Mouse (Mus musculus): ENCODE measurements around the gene Pgpep1. TPM values are rescaled to one million over a fixed set of nuclear protein-coding genes. Genes with fewer than 3 reads are reported as not detected.

Gene Pgpep1
- polyA plus RNA-seq, 1 experiment from 2014 or later = 68.2 TPM

DNA sequence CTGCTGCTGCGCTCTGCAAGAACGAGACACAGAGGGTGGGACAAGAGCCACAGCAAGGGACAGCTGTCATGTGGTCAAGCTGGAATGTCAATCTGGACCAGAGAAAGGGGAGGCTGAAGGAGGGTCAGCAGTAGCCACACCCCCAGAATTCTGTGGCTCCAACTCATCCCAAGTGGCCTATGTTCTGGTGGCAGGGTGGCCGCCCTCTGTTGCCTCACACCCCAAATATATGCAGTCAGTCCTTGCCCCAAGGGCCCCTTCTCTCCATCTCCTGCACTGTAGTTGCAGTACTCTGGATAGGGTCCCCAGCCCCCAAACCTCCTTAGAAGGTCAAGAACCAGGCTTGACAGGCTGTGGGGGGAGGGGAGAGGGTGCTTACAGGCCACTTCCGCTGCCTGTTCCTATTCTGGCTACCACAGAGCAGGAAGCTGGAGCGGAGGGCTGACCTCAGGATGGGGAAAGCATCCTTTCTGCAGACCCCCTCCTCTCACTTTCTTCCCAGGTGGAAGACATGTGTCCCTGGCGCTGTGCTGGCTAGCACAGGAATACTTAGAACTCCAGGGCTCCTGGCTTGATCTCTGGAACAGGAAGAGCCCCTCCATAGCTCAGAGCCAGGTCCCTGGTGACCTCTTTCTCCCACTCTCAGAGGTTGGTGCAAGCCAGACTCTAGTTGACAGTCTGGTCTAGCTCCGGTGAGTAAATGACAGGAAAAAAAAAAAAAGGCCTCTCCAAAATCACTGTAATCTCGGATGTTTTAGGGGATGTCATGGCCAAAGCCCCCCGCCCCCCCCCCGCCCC, 59.5 kb downstream of the Pgpep1 start:
- no peak for ATAC-seq (ENCODE audit: low FRiP score, low read depth)
- Histone ChIP-seq H3K27ac (peak overlapping the region; percentile 64), H3K27me3 (no peaks in the 10 kb centered on the region), H3K36me3 (peaks cover 48% of the 10 kb centered on the region), H3K9ac (peak overlapping the region; percentile 20; the same call in 1 of the 2 replicates), H3K9me3 (peaks cover 5% of the 10 kb centered on the region; the same call in 1 of the 2 replicates), H3K4me2 (replicated peaks) (peak overlapping the region; percentile 58), H3K4me3 (peak overlapping the region; percentile 20), H3K4me1 (peaks cover 57% of the 10 kb centered on the region)
- 21% methylated on average over 10 of the region's 10 CpGs for WGBS

DNA sequence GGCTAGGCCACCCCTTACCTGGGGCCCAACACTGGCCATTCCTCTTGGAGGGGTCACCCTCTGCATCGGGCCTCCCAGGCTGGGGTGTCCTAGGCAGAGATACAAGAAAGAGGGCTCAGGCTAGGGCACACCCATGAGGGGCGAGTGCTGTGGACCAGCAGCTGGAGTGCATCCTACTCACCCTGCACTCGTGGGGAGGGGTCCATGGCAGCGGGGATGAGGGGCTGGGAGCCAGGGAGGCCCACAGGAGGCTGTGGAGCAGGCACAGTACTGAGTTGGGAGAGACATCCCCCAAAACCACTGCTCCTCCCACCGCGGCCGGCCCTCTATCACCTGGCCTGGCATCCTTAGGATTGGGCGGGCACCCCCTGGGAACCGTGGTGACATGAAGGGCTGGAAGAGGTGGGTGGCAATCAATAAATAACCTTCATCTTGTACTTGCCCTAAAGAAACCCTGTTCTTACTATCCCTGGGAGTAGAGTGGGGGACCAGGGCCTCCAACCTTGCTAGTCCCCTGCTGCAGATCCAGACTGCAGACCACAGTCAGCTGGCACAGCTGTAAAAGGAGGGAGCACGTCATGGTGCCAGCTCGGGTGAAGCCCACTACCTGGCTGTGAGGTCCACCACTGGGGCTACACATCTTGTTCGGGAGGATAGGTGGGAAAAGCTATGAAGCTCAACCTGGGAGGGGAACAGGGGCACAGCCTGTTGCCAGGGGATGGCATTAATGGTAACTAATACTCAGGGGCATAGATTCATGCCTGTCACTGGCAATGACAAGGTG, 60.5 kb downstream of the Pgpep1 start:
- H3K4me1 ChIP-seq = peaks cover 67% of the 10 kb centered on the region

DNA sequence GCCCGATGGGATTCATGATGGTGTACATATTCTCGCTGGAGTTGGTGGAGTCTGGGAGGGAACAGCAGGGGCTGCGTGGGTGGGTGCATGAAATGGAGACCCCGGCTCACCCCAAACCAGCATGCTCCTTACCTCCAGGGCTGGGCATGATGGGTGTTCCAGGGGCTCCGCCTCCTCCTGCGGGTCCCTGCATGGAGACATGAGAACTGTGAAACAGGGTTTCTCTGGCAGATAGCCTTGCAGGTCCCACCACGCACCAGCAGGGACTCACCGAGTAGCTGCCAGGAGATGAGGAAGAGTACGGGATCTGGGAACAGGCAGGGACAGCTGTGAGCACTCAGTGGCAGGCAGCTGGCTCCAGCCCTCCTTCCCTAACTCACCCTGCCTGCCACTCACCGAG, 61.5 kb downstream of the Pgpep1 start:
- peak overlapping the region; percentile 89 for H3K4me2 ChIP-seq (replicated peaks)
- no peaks in the 10 kb centered on the region for H3K27me3 ChIP-seq
- WGBS = 16% methylated on average over 10 of the region's 10 CpGs
- H3K4me1 ChIP-seq = peaks cover 69% of the 10 kb centered on the region
- H3K27ac ChIP-seq = peak overlapping the region; percentile 49; the same call in 1 of the 2 replicates
- H3K4me3 ChIP-seq = peak overlapping the region; percentile 57
- peaks cover 5% of the 10 kb centered on the region; the same call in 1 of the 2 replicates for H3K9me3 ChIP-seq
- H3K9ac ChIP-seq = peak overlapping the region; percentile 85
- ATAC-seq (ENCODE audit: low FRiP score, low read depth) = no peak
- peaks cover 46% of the 10 kb centered on the region for H3K36me3 ChIP-seq

More for the DNA sequence above, 60.5 kb downstream of the Pgpep1 start:
- 78% methylated on average over 12 of the region's 12 CpGs for WGBS
- H3K36me3 ChIP-seq = peaks cover 49% of the 10 kb centered on the region
- ATAC-seq (ENCODE audit: low FRiP score, low read depth) = no peak
- H3K9me3 ChIP-seq = peaks cover 5% of the 10 kb centered on the region; the same call in 1 of the 2 replicates
- peak overlapping the region; percentile 64; the same call in 1 of the 2 replicates for H3K27ac ChIP-seq
- H3K9ac ChIP-seq = 0 out of 2 replicates have a peak overlapping the region, but pooled peaks have one; percentile 85
- H3K27me3 ChIP-seq = no peaks in the 10 kb centered on the region
- no peak overlapping the region for H3K4me2 ChIP-seq (replicated peaks)
- H3K4me3 ChIP-seq = no peak overlapping the region

DNA sequence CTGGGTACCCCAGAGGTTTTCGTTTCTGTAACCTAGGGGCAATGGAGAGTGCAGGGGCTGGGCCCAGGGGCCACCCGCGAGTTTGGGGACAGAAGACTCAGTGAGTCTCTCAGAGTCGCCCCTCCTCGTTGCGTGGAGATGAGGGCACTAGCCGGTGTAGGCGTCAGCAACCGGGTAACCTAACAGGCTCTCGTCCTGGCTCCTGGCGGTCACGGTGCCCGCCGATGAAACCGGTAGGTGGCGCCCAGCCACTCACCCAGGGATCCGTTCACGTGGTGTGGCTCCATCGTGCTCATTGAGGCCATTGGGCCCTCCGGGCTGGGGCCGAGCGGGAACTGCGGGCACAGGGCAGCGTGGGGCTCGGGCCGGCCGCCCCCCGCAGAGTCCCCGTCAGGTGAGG, 61.9 kb downstream of the Pgpep1 start:
- peaks cover 46% of the 10 kb centered on the region for H3K36me3 ChIP-seq
- WGBS = 2% methylated on average over 29 of the region's 29 CpGs
- H3K27ac ChIP-seq = peak overlapping the region; percentile 55; the same call in 1 of the 2 replicates
- H3K4me2 ChIP-seq (replicated peaks) = peak overlapping the region; percentile 89
- 0 out of 2 replicates have a peak, but pooled peaks have one; percentile 6 for ATAC-seq (ENCODE audit: low FRiP score, low read depth)
- peaks cover 74% of the 10 kb centered on the region for H3K4me1 ChIP-seq
- H3K9me3 ChIP-seq = peaks cover 5% of the 10 kb centered on the region; the same call in 1 of the 2 replicates
- peak overlapping the region; percentile 85 for H3K9ac ChIP-seq
- H3K4me3 ChIP-seq = peak overlapping the region; percentile 57
- H3K27me3 ChIP-seq = no peaks in the 10 kb centered on the region

DNA sequence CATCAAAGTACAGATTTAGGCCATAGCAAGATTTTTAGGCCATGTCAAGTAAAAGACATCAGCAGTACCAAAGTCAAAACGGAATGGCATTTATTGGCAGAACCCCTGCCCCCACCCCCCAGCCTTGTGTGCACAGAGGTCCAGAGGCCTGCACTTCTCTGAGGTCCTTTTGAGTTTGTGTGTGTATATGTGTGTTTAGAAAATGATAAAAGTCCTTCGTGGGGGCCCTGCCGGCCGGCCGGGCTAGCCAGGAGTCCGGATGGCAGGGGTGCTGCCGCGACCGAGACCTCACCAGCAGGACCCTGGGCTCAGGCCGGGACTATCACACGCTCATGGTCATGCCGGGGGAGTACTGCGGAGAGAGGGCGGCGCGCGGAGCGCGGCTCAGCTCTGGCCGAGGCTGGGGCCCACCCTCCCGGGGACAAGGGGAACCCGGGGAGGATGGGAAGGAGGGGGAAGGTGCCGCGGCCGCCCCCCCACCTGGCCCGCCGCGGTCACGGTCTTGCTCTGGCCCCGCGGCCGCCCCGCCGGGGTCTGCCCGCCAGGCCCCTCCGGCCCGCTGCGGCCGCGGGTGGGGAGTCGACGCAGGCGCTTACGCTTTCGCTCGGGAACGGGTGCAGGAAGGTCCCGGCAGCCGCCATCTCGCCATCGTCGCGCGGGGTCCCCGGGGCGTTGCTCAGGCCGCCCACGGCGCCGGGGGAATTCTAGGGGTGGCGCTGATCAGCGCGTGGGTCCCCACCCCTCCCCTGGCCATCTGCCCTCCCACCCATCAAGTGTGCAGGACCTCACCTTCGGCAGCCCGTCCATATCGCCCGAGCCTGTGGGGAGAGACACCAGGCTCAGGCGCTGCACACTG, 62.5 kb downstream of the Pgpep1 start:
- no peak for ATAC-seq (ENCODE audit: low FRiP score, low read depth)
- Histone ChIP-seq H3K4me3 (peak overlapping the region; percentile 57), H3K27ac (peak overlapping the region; percentile 55; the same call in 1 of the 2 replicates), H3K4me1 (peaks cover 80% of the 10 kb centered on the region), H3K4me2 (replicated peaks) (peak overlapping the region; percentile 89), H3K27me3 (no peaks in the 10 kb centered on the region), H3K36me3 (peaks cover 40% of the 10 kb centered on the region), H3K9me3 (peaks cover 5% of the 10 kb centered on the region; the same call in 1 of the 2 replicates), H3K9ac (peak overlapping the region; percentile 85)
- 6% methylated on average over 55 of the region's 68 CpGs for WGBS

DNA sequence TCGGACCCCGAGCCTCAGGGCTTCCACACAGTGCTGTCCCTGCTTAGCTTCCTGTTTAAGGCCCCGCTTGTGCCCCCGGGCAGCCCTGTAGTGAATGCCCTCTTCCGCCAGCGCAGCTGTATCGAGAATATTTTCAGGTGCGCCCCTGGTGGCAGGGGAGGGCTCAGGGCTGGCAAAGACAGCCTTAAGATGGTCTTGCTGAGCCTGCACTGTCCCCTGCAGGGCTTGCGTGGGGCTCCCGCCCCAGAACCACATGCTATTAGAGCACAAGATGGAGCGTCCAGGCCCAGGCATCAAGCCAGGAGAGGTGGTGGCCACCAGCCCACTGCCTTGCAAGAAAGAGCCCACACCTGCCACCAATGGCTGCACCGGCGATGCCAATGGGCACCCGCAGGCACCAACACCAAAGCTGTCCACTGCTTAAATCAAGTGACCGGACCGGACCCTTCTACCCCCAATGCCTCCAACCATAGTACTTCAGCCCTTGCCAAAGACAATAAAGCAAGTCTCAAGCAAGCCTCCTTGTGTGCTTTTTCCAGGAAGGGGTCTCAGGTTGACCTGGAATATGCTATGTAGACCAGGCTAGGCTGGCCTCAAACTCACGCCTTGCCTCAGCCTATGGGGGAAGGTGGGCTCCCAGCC, 63.3 kb downstream of the Pgpep1 start:
- Histone ChIP-seq H3K4me1 (peaks cover 80% of the 10 kb centered on the region), H3K27ac (no peak overlapping the region), H3K9me3 (peaks cover 2% of the 10 kb centered on the region; the same call in 1 of the 2 replicates), H3K27me3 (no peaks in the 10 kb centered on the region), H3K9ac (peak overlapping the region; percentile 35), H3K36me3 (peaks cover 38% of the 10 kb centered on the region), H3K4me3 (peak overlapping the region; percentile 57), H3K4me2 (replicated peaks) (peak overlapping the region; percentile 89)
- WGBS = 83% methylated on average over 17 of the region's 17 CpGs
- ATAC-seq (ENCODE audit: low FRiP score, low read depth) = no peak

Other genes with a start within 250 kb of the Pgpep1 start
- gene Crtc1, start 220.8 kb downstream of the Pgpep1 start, polyA plus RNA-seq (2015; fragmentation: Nextera tagmentation; extraction: Ambion mirVana) = 26.7 and 29.9 TPM in 2 replicates
- gene Klhl26, start 183.4 kb downstream of the Pgpep1 start, polyA plus RNA-seq (2015; fragmentation: Nextera tagmentation; extraction: Ambion mirVana) = 29.0 and 30.3 TPM in 2 replicates
- 24.2 and 26.6 TPM in 2 replicates for gene Tmem59l, start 173.0 kb downstream of the Pgpep1 start, polyA plus RNA-seq (2015; fragmentation: Nextera tagmentation; extraction: Ambion mirVana)
- 83.3 and 85.0 TPM in 2 replicates for gene Crlf1, start 167.2 kb downstream of the Pgpep1 start, polyA plus RNA-seq (2015; fragmentation: Nextera tagmentation; extraction: Ambion mirVana)
- gene Rex1bd, start 153.6 kb downstream of the Pgpep1 start, polyA plus RNA-seq (2015; fragmentation: Nextera tagmentation; extraction: Ambion mirVana) = 139 and 148 TPM in 2 replicates
- 856 and 861 TPM in 2 replicates for gene Uba52, start 149.6 kb downstream of the Pgpep1 start, polyA plus RNA-seq (2015; fragmentation: Nextera tagmentation; extraction: Ambion mirVana)
- 284 and 290 TPM in 2 replicates for gene Fkbp8, start 132.7 kb downstream of the Pgpep1 start, polyA plus RNA-seq (2015; fragmentation: Nextera tagmentation; extraction: Ambion mirVana)
- 49.3 and 53.4 TPM in 2 replicates for gene Kxd1, start 132.4 kb downstream of the Pgpep1 start, polyA plus RNA-seq (2015; fragmentation: Nextera tagmentation; extraction: Ambion mirVana)
- 20.9 and 21.4 TPM in 2 replicates for gene Ell, start 120.9 kb downstream of the Pgpep1 start, polyA plus RNA-seq (2015; fragmentation: Nextera tagmentation; extraction: Ambion mirVana)
- 162 and 165 TPM in 2 replicates for gene Isyna1, start 66.0 kb downstream of the Pgpep1 start, polyA plus RNA-seq (2015; fragmentation: Nextera tagmentation; extraction: Ambion mirVana)
- 115 and 131 TPM in 2 replicates for gene Ssbp4, start 51.5 kb downstream of the Pgpep1 start, polyA plus RNA-seq (2015; fragmentation: Nextera tagmentation; extraction: Ambion mirVana)
- 1.9 and 2.3 TPM in 2 replicates for gene Lrrc25, start 44.2 kb downstream of the Pgpep1 start, polyA plus RNA-seq (2015; fragmentation: Nextera tagmentation; extraction: Ambion mirVana)
- gene Gdf15, start 27.9 kb downstream of the Pgpep1 start, polyA plus RNA-seq (2015; fragmentation: Nextera tagmentation; extraction: Ambion mirVana) = 0.18 TPM in 1 of 2 replicates, not detected in the other
- 240 and 246 TPM in 2 replicates for gene Lsm4, start 12.9 kb upstream of the Pgpep1 start, polyA plus RNA-seq (2015; fragmentation: Nextera tagmentation; extraction: Ambion mirVana)
- 57.3 and 61.1 TPM in 2 replicates for gene Jund, start 38.6 kb upstream of the Pgpep1 start, polyA plus RNA-seq (2015; fragmentation: Nextera tagmentation; extraction: Ambion mirVana)
- gene Iqcn, start 43.1 kb upstream of the Pgpep1 start, polyA plus RNA-seq (2015; fragmentation: Nextera tagmentation; extraction: Ambion mirVana) = not detected in 2 replicates
- not detected in 2 replicates for gene Gm3336, start 58.2 kb upstream of the Pgpep1 start, polyA plus RNA-seq (2015; fragmentation: Nextera tagmentation; extraction: Ambion mirVana)
- 0.04 and 0.06 TPM in 2 replicates for gene Pde4c, start 63.3 kb upstream of the Pgpep1 start, polyA plus RNA-seq (2015; fragmentation: Nextera tagmentation; extraction: Ambion mirVana)
- gene Rab3a, start 94.3 kb upstream of the Pgpep1 start, polyA plus RNA-seq (2015; fragmentation: Nextera tagmentation; extraction: Ambion mirVana) = 18.0 and 19.6 TPM in 2 replicates
- gene Mpv17l2, start 100.6 kb upstream of the Pgpep1 start, polyA plus RNA-seq (2015; fragmentation: Nextera tagmentation; extraction: Ambion mirVana) = 29.2 and 36.6 TPM in 2 replicates
- gene Pik3r2, start 116.3 kb upstream of the Pgpep1 start, polyA plus RNA-seq (2015; fragmentation: Nextera tagmentation; extraction: Ambion mirVana) = 78.1 and 81.3 TPM in 2 replicates
- gene Mast3, start 144.7 kb upstream of the Pgpep1 start, polyA plus RNA-seq (2015; fragmentation: Nextera tagmentation; extraction: Ambion mirVana) = 13.1 and 14.0 TPM in 2 replicates
- gene Il12rb1, start 148.1 kb upstream of the Pgpep1 start, polyA plus RNA-seq (2015; fragmentation: Nextera tagmentation; extraction: Ambion mirVana) = 0.06 TPM in 1 of 2 replicates, not detected in the other
- gene Arrdc2, start 179.3 kb upstream of the Pgpep1 start, polyA plus RNA-seq (2015; fragmentation: Nextera tagmentation; extraction: Ambion mirVana) = 6.1 and 6.2 TPM in 2 replicates
- 2.9 and 4.3 TPM in 2 replicates for gene Kcnn1, start 202.9 kb upstream of the Pgpep1 start, polyA plus RNA-seq (2015; fragmentation: Nextera tagmentation; extraction: Ambion mirVana)
- 113 and 117 TPM in 2 replicates for gene Ccdc124, start 213.5 kb upstream of the Pgpep1 start, polyA plus RNA-seq (2015; fragmentation: Nextera tagmentation; extraction: Ambion mirVana)
- gene Slc5a5, start 232.4 kb upstream of the Pgpep1 start, polyA plus RNA-seq (2015; fragmentation: Nextera tagmentation; extraction: Ambion mirVana) = 0.39 and 0.45 TPM in 2 replicates
- 4,263 and 4,460 TPM in 2 replicates for gene Rpl18a, start 237.0 kb upstream of the Pgpep1 start, polyA plus RNA-seq (2015; fragmentation: Nextera tagmentation; extraction: Ambion mirVana)
- 52.8 and 57.8 TPM in 2 replicates for gene Map1s, start 245.5 kb upstream of the Pgpep1 start, polyA plus RNA-seq (2015; fragmentation: Nextera tagmentation; extraction: Ambion mirVana)